Mouse (Mus musculus): Measurements from ENCODE around the gene Pgbd5.

- TF ChIP-seq CTCF (IDR thresholded peaks at IDR 0.05) (no peak), POLR2A (IDR thresholded peaks at IDR 0.05; ENCODE audit: insufficient read depth, low read depth, low read length) (no peak), EP300 (IDR thresholded peaks at IDR 0.05; ENCODE audit: insufficient read depth, low read depth, low read length) (no peak)
Observed at GRCm38 (mm10) chr8:124404471-124405260, 34.8 kb downstream of the Pgbd5 start.
